Mouse (Mus musculus) heart, postnatal 14 days (tissue): ENCODE data around the gene Cntnap2. TPM values are rescaled to one million over a fixed set of nuclear protein-coding genes. Genes with fewer than 3 reads are reported as not detected.
A peak's percentile ranks its signal among the peaks of the same experiment; 100 is the strongest.
"Not testable (repeated sequence)": the region's sequence is repeated elsewhere in the genome, so short reads cannot be mapped to it uniquely, and the experiment has no call there.

Source experiments
- DNase-seq, 2 experiments: peaks; one replicate each; pipeline ENCODE4 v3.0.0; 2021 to 2022
- intact Hi-C: fragments of 180-260 bp; cut with DNase I; formaldehyde crosslinking; loops from one replicate; pipeline ENCODE4 v1.15.1; 2025
- total RNA-seq, 2 experiments: library from RNA; stranded (reverse); gene quantifications; 2 replicates each; pipeline ENCODE4 v1.2.3; 2021

The Cntnap2 gene
- total RNA-seq, 2 experiments from 2014 or later: not detected

GRCm38 (mm10) chr6:47272606-47273575, 2213.7 kb downstream of the Cntnap2 start:
- intact Hi-C loops: no loop called here
- DNase-seq: no peak

GRCm38 (mm10) chr6:47275065-47275464, 2215.9 kb downstream of the Cntnap2 start:
- DNase-seq: no peak
- intact Hi-C loops: no loop called here

DNA sequence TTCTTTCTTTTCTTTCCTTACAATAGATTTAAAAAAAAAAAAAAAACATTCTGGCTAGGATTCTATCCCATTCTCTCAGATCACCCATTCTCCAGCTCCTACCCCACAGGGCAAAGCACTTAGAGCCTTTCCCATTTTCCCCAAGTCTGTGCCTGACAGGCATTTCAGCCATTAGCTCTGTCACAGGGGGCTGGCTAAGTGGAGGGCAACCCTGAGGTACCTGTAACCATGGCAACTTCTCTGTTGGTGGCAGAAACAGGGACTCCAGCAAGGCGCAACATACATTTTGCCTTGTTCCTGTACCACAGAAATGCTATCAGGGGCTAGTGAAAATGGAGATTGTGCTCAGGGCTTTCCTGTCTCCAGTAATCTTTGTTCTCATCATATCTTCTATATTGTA, 2220.0 kb downstream of the Cntnap2 start:
- no peak for DNase-seq
- intact Hi-C loops: no loop called here

DNA sequence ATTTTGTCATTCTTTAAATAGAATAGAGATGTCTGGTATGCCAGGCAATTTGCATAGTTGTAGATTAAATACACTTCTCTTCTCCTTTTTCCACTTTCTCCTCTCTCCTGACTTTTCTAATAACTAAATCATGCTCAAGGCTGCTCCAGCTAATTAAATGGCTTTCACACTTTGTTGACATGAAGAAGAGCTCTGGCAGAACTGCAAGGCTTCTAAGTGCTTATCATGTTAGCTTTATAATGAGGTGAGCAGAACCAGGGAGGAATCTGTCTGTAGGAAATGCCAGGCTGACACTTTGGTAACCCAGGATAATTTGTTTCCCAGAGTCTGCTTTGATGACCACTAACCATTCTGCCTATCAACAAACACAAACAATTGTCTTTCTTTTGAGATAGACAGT, 2222.4 kb downstream of the Cntnap2 start:
- intact Hi-C loops: no loop called here
- no peak for DNase-seq

DNA sequence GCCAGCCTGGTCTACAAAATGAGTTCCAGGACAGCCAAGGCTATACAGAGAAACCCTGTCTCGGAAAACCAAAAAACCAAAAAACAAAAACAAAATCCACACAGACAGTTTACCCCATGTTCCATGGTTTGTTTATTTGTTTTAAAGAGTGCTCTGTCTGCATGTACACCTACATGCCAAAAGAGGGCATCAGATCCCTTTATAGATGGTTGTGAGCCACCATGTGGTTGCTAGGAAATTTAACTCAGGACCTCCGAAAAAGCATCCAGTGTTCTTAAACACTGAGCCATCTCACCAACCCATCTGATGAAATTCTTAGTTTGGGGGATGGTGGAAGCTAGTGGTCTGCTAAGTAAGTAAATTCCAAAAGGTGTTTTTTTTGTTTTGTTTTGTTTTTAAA, 2225.6 kb downstream of the Cntnap2 start:
- no peak for DNase-seq
- intact Hi-C loops: no loop called here

DNA sequence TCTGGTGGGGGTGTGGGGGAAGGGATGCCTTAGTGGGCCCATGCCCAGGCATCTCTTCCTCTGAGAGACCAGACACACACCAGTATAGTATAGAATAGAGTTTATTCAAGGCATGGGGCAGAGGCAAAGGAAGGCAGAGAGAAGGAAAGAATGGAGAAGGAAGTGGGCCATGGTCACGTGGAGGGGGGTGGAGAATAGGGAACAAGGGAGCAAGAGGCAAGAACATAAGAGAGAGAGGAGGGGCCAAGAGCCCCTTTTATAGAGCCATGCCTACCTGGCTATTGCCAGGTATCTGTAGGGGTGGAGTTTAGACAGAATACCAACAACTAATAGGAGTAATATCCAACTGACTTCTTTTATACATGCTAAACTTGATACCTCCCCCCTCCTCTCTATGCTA, 2226.6 kb downstream of the Cntnap2 start:
- DNase-seq: no peak
- intact Hi-C loops: no loop called here

DNA sequence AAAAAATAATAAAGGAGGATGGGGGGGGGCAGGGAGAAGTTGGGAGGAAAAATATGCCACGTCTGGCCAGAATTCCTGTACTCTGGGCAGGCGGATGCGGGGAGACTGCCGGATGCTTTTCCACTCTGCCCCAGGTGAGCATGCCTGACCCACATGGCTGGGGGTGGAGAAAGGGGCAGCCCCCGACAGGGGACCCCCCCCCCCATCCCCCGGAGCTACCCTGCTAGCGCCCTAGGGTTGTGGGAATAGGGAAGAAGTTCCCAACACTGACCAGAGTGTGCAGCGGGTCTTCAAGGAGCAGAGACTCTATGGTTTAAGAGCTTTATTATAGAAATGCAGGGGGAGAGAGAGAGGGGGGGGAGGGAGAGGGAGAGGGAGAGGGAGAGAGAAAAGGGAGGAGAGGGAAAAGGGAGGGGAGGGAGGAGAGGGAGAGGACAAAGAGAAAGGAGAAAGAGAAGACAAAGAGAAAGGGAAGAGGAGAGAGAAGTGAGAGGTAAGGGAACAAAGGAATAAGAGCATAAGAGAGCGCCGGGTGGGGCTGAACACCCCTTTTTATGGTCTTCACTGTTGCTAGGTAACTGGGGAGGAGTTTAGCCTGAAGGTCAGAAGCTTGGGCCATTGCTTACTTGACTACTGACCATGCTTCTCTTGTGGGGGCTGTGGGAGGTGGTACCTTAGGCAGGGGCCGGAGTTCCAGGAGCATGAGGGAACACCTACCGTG, 2227.2 kb downstream of the Cntnap2 start:
- DNase-seq, intact Hi-C loops: not testable (repeated sequence)

DNA sequence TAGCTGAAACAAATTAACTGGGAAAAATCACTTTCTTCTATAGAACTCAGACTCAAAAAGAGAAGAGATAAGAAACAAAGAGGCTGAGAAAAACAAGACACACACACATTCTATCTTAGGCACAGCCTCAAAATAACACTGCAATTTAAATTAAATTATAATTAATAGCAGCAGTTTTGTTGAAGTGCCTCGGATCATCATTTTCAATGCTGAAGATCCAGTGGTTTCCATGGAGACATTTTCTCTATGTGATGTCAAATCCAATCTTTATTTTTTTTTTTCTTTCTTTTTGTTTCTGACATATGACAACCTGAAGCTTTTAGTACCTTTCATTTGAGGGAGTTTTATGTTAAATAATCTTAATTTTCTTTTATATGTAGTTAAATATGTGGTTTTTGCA, 2228.6 kb downstream of the Cntnap2 start:
- DNase-seq: no peak

DNA sequence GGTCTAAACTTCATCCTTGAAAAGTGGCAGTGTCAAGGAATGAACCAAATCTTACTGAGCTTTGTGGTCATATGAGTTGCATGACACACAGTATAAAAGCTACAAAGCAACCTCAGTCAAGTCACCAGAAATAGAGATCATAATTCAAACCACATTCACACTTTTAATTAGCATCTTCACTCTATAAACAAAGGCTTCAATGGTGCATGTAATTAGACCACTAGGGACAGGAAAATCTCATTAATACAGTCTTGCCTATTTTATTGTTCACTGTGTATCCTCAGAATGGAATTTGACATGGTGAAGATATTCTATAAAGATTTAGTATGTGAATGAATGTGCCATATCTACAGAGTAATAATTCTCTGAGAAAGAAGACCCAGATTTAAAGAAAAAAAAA, 2232.8 kb downstream of the Cntnap2 start:
- DNase-seq: no peak
- intact Hi-C loops: no loop called here

More for the DNA sequence above, 2228.6 kb downstream of the Cntnap2 start:
- intact Hi-C loops: no loop called here

DNA sequence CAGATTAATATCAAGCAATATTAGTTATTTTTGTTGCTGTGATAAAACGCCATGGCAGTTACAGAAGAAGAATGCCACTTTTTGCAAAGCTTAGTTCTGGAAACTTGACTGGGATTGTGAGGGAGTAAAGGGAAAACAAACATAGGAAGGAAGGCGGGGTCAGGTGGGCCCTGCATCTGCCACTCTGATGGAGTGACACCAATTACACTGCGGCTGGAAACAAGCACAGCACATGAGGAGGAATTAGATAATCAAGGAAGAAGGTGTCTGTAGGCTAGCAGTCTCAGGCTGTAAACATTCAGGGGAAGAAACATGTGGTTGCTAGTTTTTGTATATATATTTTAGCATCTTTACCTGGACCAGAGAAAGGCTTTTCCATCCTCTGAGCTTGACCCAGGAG, 2233.3 kb downstream of the Cntnap2 start:
- no peak for DNase-seq
- intact Hi-C loops: no loop called here

DNA sequence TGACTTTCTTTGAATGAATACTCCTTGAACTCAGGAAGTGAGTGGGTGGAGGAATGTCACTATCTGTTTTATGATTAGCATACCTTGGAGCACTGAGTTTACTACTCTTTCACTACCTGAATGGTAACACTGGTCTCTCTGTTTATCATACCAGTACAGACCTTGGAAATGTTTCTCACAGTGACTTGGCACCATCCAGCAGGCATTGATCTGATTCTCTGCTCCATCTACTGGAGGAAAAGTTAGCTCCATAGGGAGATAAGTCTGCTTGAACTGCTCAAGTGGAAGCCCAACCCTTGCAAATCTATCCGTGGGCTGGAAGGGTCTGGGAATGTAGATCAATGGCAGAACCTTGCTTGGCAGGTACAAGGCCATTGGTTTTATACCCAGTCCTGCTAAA, 2235.3 kb downstream of the Cntnap2 start:
- DNase-seq: no peak
- intact Hi-C loops: no loop called here

DNA sequence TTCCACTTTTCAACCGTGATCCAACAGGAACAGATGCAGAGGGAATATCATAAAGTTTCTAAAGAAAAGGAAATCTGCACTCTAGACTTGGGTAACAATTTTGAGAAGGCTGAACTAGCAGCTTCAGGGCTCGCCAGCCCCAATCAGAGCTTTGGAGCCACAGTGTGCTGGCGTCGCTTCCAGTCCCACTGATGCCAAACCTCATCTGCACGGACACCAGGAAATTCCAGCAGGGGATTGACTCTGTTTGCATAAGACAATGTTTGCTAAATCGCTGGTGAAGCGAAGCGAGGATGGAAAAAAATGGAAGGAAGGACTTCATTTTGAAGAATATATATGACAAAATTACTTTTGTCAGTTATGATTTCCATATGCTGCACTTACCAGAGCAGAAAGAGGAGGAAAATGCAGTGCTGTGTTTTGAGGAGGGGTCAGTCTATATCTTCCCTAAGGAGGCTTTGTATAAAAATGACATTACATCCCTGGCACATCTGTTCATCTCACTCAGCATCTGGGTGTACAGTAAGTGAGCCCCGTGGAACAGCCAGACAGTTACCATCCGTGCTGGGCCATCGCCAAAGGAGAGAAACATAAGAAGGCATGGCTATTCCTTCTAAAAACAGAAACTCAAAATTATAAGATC, 2245.8 kb downstream of the Cntnap2 start:
- no peak for DNase-seq
- intact Hi-C loops: no loop called here

GRCm38 (mm10) chr6:47306065-47306798, 2247.1 kb downstream of the Cntnap2 start:
- intact Hi-C loops: no loop called here
- no peak for DNase-seq

GRCm38 (mm10) chr6:47306954-47307353, 2247.8 kb downstream of the Cntnap2 start:
- intact Hi-C loops: no loop called here
- DNase-seq: no peak

DNA sequence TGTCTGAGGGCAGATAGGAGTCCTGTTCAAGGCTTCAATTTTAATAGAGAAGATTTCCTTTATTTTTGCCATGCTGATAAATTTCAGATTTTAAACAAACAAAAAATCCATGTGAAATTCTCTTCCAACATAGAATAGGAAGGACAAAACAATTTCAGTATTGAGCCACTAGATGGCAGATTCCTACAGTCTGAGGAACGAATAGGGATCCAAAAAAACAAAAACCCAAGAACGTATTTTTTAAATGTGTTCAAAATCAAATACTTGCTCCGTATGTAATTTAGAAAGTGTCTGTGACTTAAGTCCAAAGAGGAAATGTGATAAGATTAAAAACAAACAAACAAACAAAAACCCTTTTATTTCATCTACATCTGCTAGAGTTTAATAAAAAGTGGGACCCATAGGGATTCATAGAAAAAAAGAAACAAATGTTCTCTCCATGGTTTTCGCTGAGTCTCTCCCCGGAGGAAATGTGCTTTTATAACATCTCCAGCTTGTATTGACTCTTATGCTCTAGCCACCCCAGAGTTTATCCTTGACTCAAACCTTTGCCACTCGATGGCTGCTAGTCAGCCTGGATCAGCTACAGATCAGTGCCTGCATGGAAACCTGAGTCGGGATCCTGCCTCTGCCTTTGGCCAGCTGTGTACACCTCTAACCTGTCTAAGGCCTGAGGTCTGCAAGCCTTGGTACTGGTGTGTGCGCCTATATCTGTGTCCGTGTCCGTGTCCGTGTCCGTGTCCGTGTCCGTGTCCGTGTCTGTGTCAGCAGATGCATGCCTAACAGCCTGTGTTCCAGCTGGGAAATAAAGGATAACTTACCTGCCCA, 2255.6 kb downstream of the Cntnap2 start:
- no peak for DNase-seq
- intact Hi-C loops: loop anchor here (5.0 to 10.0 kb wide), 3 partner anchors 140 to 333 kb away; partner anchors contain the start of gene Cul1

GRCm38 (mm10) chr6:47315454-47315853, 2256.3 kb downstream of the Cntnap2 start:
- intact Hi-C loops: loop anchor here (10.0 kb wide), 2 partner anchors 139 to 209 kb away; partner anchors contain the start of gene Cul1
- DNase-seq: no peak

DNA sequence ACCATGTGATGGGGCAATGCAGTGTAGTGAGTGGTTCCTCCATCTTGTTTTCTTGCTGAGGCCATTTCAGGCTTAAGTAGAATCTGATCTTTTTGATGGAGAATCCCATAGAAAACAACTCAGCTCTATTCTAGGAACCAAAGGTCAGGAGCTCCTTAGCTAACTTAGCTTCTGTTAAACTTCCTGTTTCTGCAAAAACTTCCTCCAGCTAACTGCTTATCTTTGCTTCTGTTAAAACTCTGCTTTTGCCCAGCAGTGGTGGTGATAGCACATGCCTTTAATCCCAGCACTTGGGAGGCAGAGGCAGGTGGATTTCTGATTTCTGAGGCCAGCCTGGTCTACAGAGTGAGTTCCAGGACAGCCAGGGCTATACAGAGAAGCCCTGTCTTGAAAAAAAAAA, 2258.1 kb downstream of the Cntnap2 start:
- DNase-seq: no peak
- intact Hi-C loops: loop anchor here (10.0 kb wide), 2 partner anchors 138 to 208 kb away; partner anchors contain the start of gene Cul1

- intact Hi-C loops: loop anchor here (10.0 kb wide), 2 partner anchors 136 to 206 kb away; partner anchors contain the start of gene Cul1
- DNase-seq: peak; percentile 23 to 25
These were observed 2259.5 kb downstream of the Cntnap2 start for GRCm38 (mm10) chr6:47318705-47319104.
